Mouse (Mus musculus): ENCODE data around the gene Kifc3. TPM values are rescaled to one million over a fixed set of nuclear protein-coding genes. Genes with fewer than 3 reads are reported as not detected.
A peak's percentile ranks its signal among the peaks of the same experiment; 100 is the strongest.

Gene Kifc3
- total and polyA plus RNA-seq, 3 experiments: 10.6 to 19.1 TPM; not detected in 1

DNA sequence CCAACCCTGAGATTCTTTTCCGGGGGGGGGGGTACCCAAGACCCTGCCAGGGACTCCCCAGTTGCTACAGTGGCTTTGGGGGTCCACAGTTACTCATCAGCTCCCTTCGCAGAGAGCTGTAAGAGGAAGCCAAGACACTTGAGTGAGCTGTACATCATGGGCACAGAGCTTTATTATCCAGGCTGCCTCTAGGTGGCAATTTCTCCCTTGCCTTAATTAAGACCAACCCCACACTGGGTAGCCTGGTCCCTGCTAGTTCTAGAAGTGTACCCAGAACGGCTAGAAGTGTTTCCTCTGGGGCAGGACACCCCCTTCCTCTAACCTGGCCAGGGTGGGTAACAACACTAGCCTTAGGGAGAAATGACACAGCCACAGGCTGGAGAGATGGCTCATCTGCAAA is 67.4 kb downstream of the Kifc3 start:
- no peak overlapping the region for H3K27ac ChIP-seq (ENCODE audit: control insufficient read depth, low read depth, low read length)
- H3K9ac ChIP-seq (ENCODE audit: control insufficient read depth, low read depth, low read length, poor library complexity, severe bottlenecking): no peak overlapping the region
- no peaks in the 10 kb centered on the region for H3K27me3 ChIP-seq (ENCODE audit: control insufficient read depth in 1 of 2, insufficient read depth in 2 of 2, low read length in 2 of 2)
- TF ChIP-seq E2F4 (IDR thresholded peaks at IDR 0.05; ENCODE audit: borderline replicate concordance, low read depth, low read length) (no peak), CTCF (IDR thresholded peaks at IDR 0.05 in 2 of 3, conservative IDR thresholded peaks at IDR 0.05 in 1 of 3; ENCODE audit: control insufficient read depth in 1 of 3, insufficient read depth in 1 of 3, low read depth in 2 of 3, low read length in 3 of 3, poor library complexity in 1 of 3, severe bottlenecking in 1 of 3) (peak in 1 of 3 experiments; percentile 22; a peak in 1 of 6 replicates), SMC3 (IDR thresholded peaks at IDR 0.05; ENCODE audit: low read depth, low read length) (peak; percentile 21; the same call in 1 of the 2 replicates)
- H3K36me3 ChIP-seq (ENCODE audit: control insufficient read depth in 1 of 2, insufficient read depth in 2 of 2, low read length in 2 of 2): no peaks in the 10 kb centered on the region
- H3K4me1 ChIP-seq (ENCODE audit: control insufficient read depth in 1 of 2, insufficient read depth in 2 of 2, low read length in 2 of 2): peaks cover 0 to 4% of the 10 kb centered on the region in 2 experiments; a peak in 2 of 4 replicates
- no peaks in the 10 kb centered on the region for H3K9me3 ChIP-seq (replicated peaks; ENCODE audit: insufficient read depth, low read length)
- no peak overlapping the region for H3K4me3 ChIP-seq (ENCODE audit: control insufficient read depth in 1 of 2, insufficient read depth in 1 of 2, low read depth in 2 of 2, low read length in 2 of 2)
- H3K79me2 ChIP-seq (ENCODE audit: control insufficient read depth, insufficient read depth, low read length, poor library complexity): no peaks in the 10 kb centered on the region
- peak; percentile 25 for DNase-seq (ENCODE audit: low read depth, low spot score)

DNA sequence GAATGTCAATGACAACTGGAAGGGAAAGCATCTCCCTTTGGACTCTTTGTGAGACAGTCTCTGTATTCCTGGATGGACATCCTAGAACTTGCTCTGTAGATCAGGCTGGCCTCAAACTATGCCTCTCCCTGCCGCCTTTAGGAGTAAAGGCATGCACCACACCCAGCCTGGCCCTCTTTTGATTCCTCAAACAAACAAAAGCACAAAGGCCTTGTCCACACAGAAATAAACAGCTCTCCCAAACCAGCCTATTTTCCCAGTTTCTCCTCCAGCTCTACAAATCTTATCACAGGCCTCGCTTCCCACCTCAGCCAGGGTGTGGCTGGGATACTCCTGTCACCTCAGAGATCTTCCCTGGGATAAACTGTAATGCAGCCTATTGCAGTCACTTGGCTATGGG is 68.4 kb downstream of the Kifc3 start:
- DNase-seq (ENCODE audit: low read depth, low spot score): no peak
- H3K36me3 ChIP-seq (ENCODE audit: control insufficient read depth in 1 of 2, insufficient read depth in 2 of 2, low read length in 2 of 2): no peaks in the 10 kb centered on the region
- H3K9me3 ChIP-seq (replicated peaks; ENCODE audit: insufficient read depth, low read length): no peaks in the 10 kb centered on the region
- TF ChIP-seq JUND (IDR thresholded peaks at IDR 0.05; ENCODE audit: low read depth, low read length) (no peak), RCOR1 (IDR thresholded peaks at IDR 0.05; ENCODE audit: low read depth, low read length) (no peak), ZKSCAN1 (IDR thresholded peaks at IDR 0.05; ENCODE audit: low read depth, low read length) (no peak), MAX (IDR thresholded peaks at IDR 0.05; ENCODE audit: low read length) (no peak), NRF1 (IDR thresholded peaks at IDR 0.05; ENCODE audit: insufficient read depth, low read depth, low read length, poor library complexity, severe bottlenecking) (no peak), MEF2A (IDR thresholded peaks at IDR 0.05; ENCODE audit: extremely low read depth, insufficient replicate concordance, low read depth, low read length, poor library complexity, severe bottlenecking) (no peak), CHD2 (IDR thresholded peaks at IDR 0.05; ENCODE audit: low read length) (no peak), GATA1 (IDR thresholded peaks at IDR 0.05; ENCODE audit: low read depth, low read length) (no peak), MXI1 (IDR thresholded peaks at IDR 0.05; ENCODE audit: low read depth, low read length) (no peak), MYB (IDR thresholded peaks at IDR 0.05; ENCODE audit: low read depth, low read length) (no peak), ZNF384 (IDR thresholded peaks at IDR 0.05; ENCODE audit: low read depth, low read length) (no peak), SMC3 (IDR thresholded peaks at IDR 0.05; ENCODE audit: low read depth, low read length) (no peak), ZMIZ1 (IDR thresholded peaks at IDR 0.05; ENCODE audit: low read depth, low read length) (no peak), RAD21 (IDR thresholded peaks at IDR 0.05; ENCODE audit: low read depth, low read length) (no peak), ETS1 (IDR thresholded peaks at IDR 0.05; ENCODE audit: low read depth, low read length) (no peak)
- H3K4me1 ChIP-seq (ENCODE audit: control insufficient read depth in 1 of 2, insufficient read depth in 2 of 2, low read length in 2 of 2): peaks cover 0 to 4% of the 10 kb centered on the region in 2 experiments; a peak in 2 of 4 replicates
- H3K27ac ChIP-seq (ENCODE audit: control insufficient read depth, low read depth, low read length): no peak overlapping the region
- H3K4me3 ChIP-seq (ENCODE audit: control insufficient read depth in 1 of 2, insufficient read depth in 1 of 2, low read depth in 2 of 2, low read length in 2 of 2): no peak overlapping the region
- no peaks in the 10 kb centered on the region for H3K79me2 ChIP-seq (ENCODE audit: control insufficient read depth, insufficient read depth, low read length, poor library complexity)
- no peaks in the 10 kb centered on the region for H3K27me3 ChIP-seq (ENCODE audit: control insufficient read depth in 1 of 2, insufficient read depth in 2 of 2, low read length in 2 of 2)
- no peak overlapping the region for H3K9ac ChIP-seq (ENCODE audit: control insufficient read depth, low read depth, low read length, poor library complexity, severe bottlenecking)

Data from MEL (cell line).